ENCODE assay signal across 24 mouse cellular contexts in genomic region chr7:71406283-71406682, GRCm38 (mm10). TPM values are rescaled to one million over a fixed set of nuclear protein-coding genes. Genes with fewer than 3 reads are reported as not detected.
"Had no signal": no experiment of that assay in that cellular context is flagged by ENCODE, and none has a peak within 500 bp of the region (broad histone marks: within the 10 kb centered on the region; RNA-seq: fewer than 3 reads in every experiment).

No protein-coding gene starts in this region.

- H3K4me2 ChIP-seq: limb, embryonic 13.5 days; liver, embryonic 12.5 days; liver, embryonic 15.5 days; lung, embryonic 15.5 days; midbrain, embryonic 13.5 days; neural tube, embryonic 13.5 days; stomach, embryonic 15.5 days had no signal

- H3K36me3 ChIP-seq: limb, embryonic 10.5 days; limb, embryonic 13.5 days; liver, embryonic 12.5 days; liver, embryonic 15.5 days; lung, embryonic 15.5 days; midbrain, embryonic 10.5 days; midbrain, embryonic 13.5 days; neural tube, embryonic 13.5 days; stomach, embryonic 15.5 days had no signal

- ATAC-seq: intestine, postnatal 0 days; liver, embryonic 12.5 days; midbrain, embryonic 13.5 days; midbrain, embryonic 16.5 days had no signal

- H3K27ac ChIP-seq: limb, embryonic 10.5 days; limb, embryonic 13.5 days; liver, embryonic 12.5 days; liver, embryonic 15.5 days; lung, embryonic 15.5 days; midbrain, embryonic 10.5 days; midbrain, embryonic 13.5 days; neural tube, embryonic 13.5 days; stomach, embryonic 15.5 days had no signal

- H3K9ac ChIP-seq: limb, embryonic 13.5 days; liver, embryonic 12.5 days; liver, embryonic 15.5 days; lung, embryonic 15.5 days; midbrain, embryonic 13.5 days; neural tube, embryonic 13.5 days; stomach, embryonic 15.5 days had no signal

- DNase-seq: kidney, adult 9 months; kidney, postnatal 36 days; liver; lung, adult 18-20 months; lung, postnatal 10 days; lung, postnatal 36 days; right cerebral cortex, postnatal 25 days; spleen, adult 18-20 months; thymus, postnatal 25 days had no signal

- H3K9me3 ChIP-seq: limb, embryonic 10.5 days; limb, embryonic 13.5 days; liver, embryonic 12.5 days; liver, embryonic 15.5 days; lung, embryonic 15.5 days; megakaryocyte, embryonic 14.5 days; midbrain, embryonic 10.5 days; midbrain, embryonic 13.5 days; neural tube, embryonic 13.5 days; stomach, embryonic 15.5 days had no signal

- H3K27me3 ChIP-seq: liver, embryonic 12.5 days; lung, embryonic 15.5 days; stomach, embryonic 15.5 days had no signal

- H3K4me3 ChIP-seq: limb, embryonic 10.5 days; limb, embryonic 13.5 days; liver, embryonic 12.5 days; liver, embryonic 15.5 days; lung, embryonic 15.5 days; megakaryocyte, embryonic 14.5 days; midbrain, embryonic 10.5 days; midbrain, embryonic 13.5 days; myocyte; neural tube, embryonic 13.5 days; stomach, embryonic 15.5 days had no signal

RNA-seq across cellular contexts. Expression of gene Gm10295, which starts 55.0 kb away (rescaled TPM):
- polyA plus RNA-seq: intestine, embryonic 14.5 days; intestine, postnatal 0 days; limb, embryonic 10.5 days; limb, embryonic 13.5 days; liver, embryonic 12.5 days; liver, embryonic 15.5 days; lung, embryonic 15.5 days; midbrain, embryonic 10.5 days; midbrain, embryonic 13.5 days; midbrain, embryonic 16.5 days; myocyte; neural tube, embryonic 13.5 days; stomach, embryonic 15.5 days; thymus, postnatal 0 days had no signal
